Mouse (Mus musculus): ENCODE results near the gene Ifitm1. TPM values are rescaled to one million over a fixed set of nuclear protein-coding genes. Genes with fewer than 3 reads are reported as not detected.
A peak's percentile ranks its signal among the peaks of the same experiment; 100 is the strongest.

The Ifitm1 gene
- polyA plus RNA-seq, 1 experiment from 2014 or later = 24.0 TPM

GRCm38 (mm10) chr7:140951051-140951450 lies 16.0 kb upstream of the Ifitm1 start:
- H3K27me3 ChIP-seq = no peaks in the 10 kb centered on the region
- H3K9ac ChIP-seq = no peak overlapping the region
- 67% methylated on average over 8 of the region's 8 CpGs for WGBS (ENCODE audit: insufficient replicate concordance)
- peaks cover 26% of the 10 kb centered on the region for H3K36me3 ChIP-seq
- H3K27ac ChIP-seq = peak overlapping the region; percentile 22; the same call in 1 of the 2 replicates
- no peak overlapping the region for H3K4me2 ChIP-seq
- ATAC-seq (ENCODE audit: low read depth) (no peak), DNase-seq (no peak)
- H3K4me3 ChIP-seq (replicated peaks) = no peak overlapping the region
- peaks cover 68% of the 10 kb centered on the region for H3K4me1 ChIP-seq (replicated peaks)
- no peaks in the 10 kb centered on the region for H3K9me3 ChIP-seq (replicated peaks)

GRCm38 (mm10) chr7:140951765-140952164 lies 15.3 kb upstream of the Ifitm1 start:
- Histone ChIP-seq H3K4me1 (replicated peaks) (peaks cover 68% of the 10 kb centered on the region), H3K36me3 (peaks cover 25% of the 10 kb centered on the region), H3K27me3 (no peaks in the 10 kb centered on the region), H3K9ac (no peak overlapping the region), H3K9me3 (replicated peaks) (no peaks in the 10 kb centered on the region), H3K27ac (no peak overlapping the region), H3K4me2 (no peak overlapping the region), H3K4me3 (replicated peaks) (no peak overlapping the region)
- ATAC-seq (ENCODE audit: low read depth) = no peak
- no peak for DNase-seq
- WGBS (ENCODE audit: insufficient replicate concordance) = 61% methylated on average over 6 of the region's 6 CpGs

GRCm38 (mm10) chr7:140952441-140952840 lies 14.6 kb upstream of the Ifitm1 start:
- ATAC-seq (ENCODE audit: low read depth) (no peak), DNase-seq (no peak)
- H3K4me1 ChIP-seq (replicated peaks) = peaks cover 61% of the 10 kb centered on the region
- no peaks in the 10 kb centered on the region for H3K9me3 ChIP-seq (replicated peaks)
- H3K9ac ChIP-seq = no peak overlapping the region; the same call in 1 of the 2 replicates
- 58% methylated on average over 7 of the region's 7 CpGs for WGBS (ENCODE audit: insufficient replicate concordance)
- no peak overlapping the region for H3K4me3 ChIP-seq (replicated peaks)
- H3K36me3 ChIP-seq = peaks cover 24% of the 10 kb centered on the region
- H3K4me2 ChIP-seq = no peak overlapping the region
- H3K27ac ChIP-seq = no peak overlapping the region
- H3K27me3 ChIP-seq = no peaks in the 10 kb centered on the region

GRCm38 (mm10) chr7:140953133-140953532 lies 13.9 kb upstream of the Ifitm1 start:
- Histone ChIP-seq H3K4me2 (peak overlapping the region; percentile 66; the same call in 1 of the 2 replicates), H3K9ac (no peak overlapping the region), H3K9me3 (replicated peaks) (no peaks in the 10 kb centered on the region), H3K4me3 (replicated peaks) (0 out of 2 replicates have a peak overlapping the region, but pooled peaks have one; percentile 60), H3K36me3 (peaks cover 19% of the 10 kb centered on the region), H3K4me1 (replicated peaks) (peaks cover 54% of the 10 kb centered on the region), H3K27ac (peak overlapping the region; percentile 18; the same call in 1 of the 2 replicates), H3K27me3 (no peaks in the 10 kb centered on the region)
- WGBS (ENCODE audit: insufficient replicate concordance) = 51% methylated on average over 11 of the region's 11 CpGs
- no peak for DNase-seq
- no peak for ATAC-seq (ENCODE audit: low read depth)

GRCm38 (mm10) chr7:140953800-140954732 lies 13.0 kb upstream of the Ifitm1 start:
- 27% methylated on average over 15 of the region's 15 CpGs for WGBS (ENCODE audit: insufficient replicate concordance)
- H3K27me3 ChIP-seq = no peaks in the 10 kb centered on the region
- H3K9ac ChIP-seq = peak overlapping the region; percentile 46; the same call in 1 of the 2 replicates
- DNase-seq = no peak
- H3K27ac ChIP-seq = peak overlapping the region; percentile 56
- ATAC-seq (ENCODE audit: low read depth) = no peak
- H3K4me3 ChIP-seq (replicated peaks) = peak overlapping the region; percentile 60
- H3K4me1 ChIP-seq (replicated peaks) = peaks cover 57% of the 10 kb centered on the region
- peak overlapping the region; percentile 66 for H3K4me2 ChIP-seq
- H3K36me3 ChIP-seq = peaks cover 10% of the 10 kb centered on the region
- H3K9me3 ChIP-seq (replicated peaks) = no peaks in the 10 kb centered on the region

- Histone ChIP-seq H3K9me3 (replicated peaks) (no peaks in the 10 kb centered on the region), H3K27me3 (no peaks in the 10 kb centered on the region), H3K4me3 (replicated peaks) (peak overlapping the region; percentile 60), H3K4me2 (peak overlapping the region; percentile 66), H3K4me1 (replicated peaks) (peaks cover 57% of the 10 kb centered on the region), H3K9ac (peak overlapping the region; percentile 68), H3K36me3 (0 out of 2 replicates have a peak, but pooled peaks cover 7% of the 10 kb centered on the region), H3K27ac (peak overlapping the region; percentile 56)
- WGBS (ENCODE audit: insufficient replicate concordance) = 7% methylated on average over 9 of the region's 9 CpGs
- DNase-seq (no peak), ATAC-seq (ENCODE audit: low read depth) (peak; percentile 28; the same call in 1 of the 2 replicates)
Measured at GRCm38 (mm10) chr7:140954733-140955071, 12.3 kb upstream of the Ifitm1 start.

GRCm38 (mm10) chr7:140955342-140955741 lies 11.7 kb upstream of the Ifitm1 start:
- no peak for DNase-seq
- 10% methylated on average over 17 of the region's 17 CpGs for WGBS (ENCODE audit: insufficient replicate concordance)
- no peaks in the 10 kb centered on the region for H3K27me3 ChIP-seq

GRCm38 (mm10) chr7:140955758-140956555 lies 11.1 kb upstream of the Ifitm1 start, which contains the start of the genes Gm45717 and Ifitm2:
Gene Gm45717 (minus strand): TSS chr7:140955937.
Gene Ifitm2 (minus strand): TSS chr7:140955987.
- H3K27ac ChIP-seq = peak within 1 kb of the TSS; percentile 83
- 13% methylated on average over 11 of the region's 11 CpGs for WGBS (ENCODE audit: insufficient replicate concordance)
- H3K4me1 ChIP-seq (replicated peaks) = peaks cover 50% of the 10 kb centered on the region
- H3K9ac ChIP-seq = peak within 1 kb of the TSS; percentile 68
- peak within 1 kb of the TSS; percentile 66 for H3K4me2 ChIP-seq
- DNase-seq (peak; percentile 27), ATAC-seq (ENCODE audit: low read depth) (peak; percentile 71)
- no peaks in the 10 kb centered on the region for H3K27me3 ChIP-seq
- H3K4me3 ChIP-seq (replicated peaks) = peak within 1 kb of the TSS; percentile 60
- H3K9me3 ChIP-seq (replicated peaks) = no peaks in the 10 kb centered on the region
- 0 out of 2 replicates have a peak, but pooled peaks cover 4% of the 10 kb centered on the region for H3K36me3 ChIP-seq

More at GRCm38 (mm10) chr7:140955342-140955741, 11.7 kb upstream of the Ifitm1 start:
- Histone ChIP-seq H3K9ac (peak overlapping the region; percentile 68), H3K4me1 (replicated peaks) (peaks cover 55% of the 10 kb centered on the region), H3K36me3 (0 out of 2 replicates have a peak, but pooled peaks cover 4% of the 10 kb centered on the region), H3K4me2 (peak overlapping the region; percentile 66), H3K27ac (peak overlapping the region; percentile 83), H3K9me3 (replicated peaks) (no peaks in the 10 kb centered on the region), H3K4me3 (replicated peaks) (peak overlapping the region; percentile 60)
- ATAC-seq (ENCODE audit: low read depth) = peak; percentile 27

- Histone ChIP-seq H3K4me3 (replicated peaks) (no peak overlapping the region), H3K4me1 (replicated peaks) (peaks cover 45% of the 10 kb centered on the region), H3K4me2 (peak overlapping the region; percentile 66; the same call in 1 of the 2 replicates), H3K9ac (no peak overlapping the region), H3K27ac (peak overlapping the region; percentile 83), H3K36me3 (0 out of 2 replicates have a peak, but pooled peaks cover 4% of the 10 kb centered on the region), H3K27me3 (no peaks in the 10 kb centered on the region), H3K9me3 (replicated peaks) (no peaks in the 10 kb centered on the region)
- DNase-seq = no peak
- no peak for ATAC-seq (ENCODE audit: low read depth)
- WGBS (ENCODE audit: insufficient replicate concordance) = 51% methylated on average over 6 of the region's 6 CpGs
Measured at GRCm38 (mm10) chr7:140956556-140956869, 10.5 kb upstream of the Ifitm1 start.

- 11% methylated on average over 9 of the region's 9 CpGs for WGBS (ENCODE audit: insufficient replicate concordance)
- Histone ChIP-seq H3K27me3 (no peaks in the 10 kb centered on the region), H3K27ac (no peak overlapping the region), H3K9me3 (replicated peaks) (no peaks in the 10 kb centered on the region), H3K4me3 (replicated peaks) (no peak overlapping the region), H3K4me2 (no peak overlapping the region), H3K9ac (no peak overlapping the region), H3K4me1 (replicated peaks) (peaks cover 26% of the 10 kb centered on the region), H3K36me3 (no peaks in the 10 kb centered on the region)
- no peak for DNase-seq
- ATAC-seq (ENCODE audit: low read depth) = no peak
Measured at GRCm38 (mm10) chr7:140959181-140959901, 7.7 kb upstream of the Ifitm1 start.

Data from liver, embryonic 13.5 days (tissue).